In the genomic region with DNA sequence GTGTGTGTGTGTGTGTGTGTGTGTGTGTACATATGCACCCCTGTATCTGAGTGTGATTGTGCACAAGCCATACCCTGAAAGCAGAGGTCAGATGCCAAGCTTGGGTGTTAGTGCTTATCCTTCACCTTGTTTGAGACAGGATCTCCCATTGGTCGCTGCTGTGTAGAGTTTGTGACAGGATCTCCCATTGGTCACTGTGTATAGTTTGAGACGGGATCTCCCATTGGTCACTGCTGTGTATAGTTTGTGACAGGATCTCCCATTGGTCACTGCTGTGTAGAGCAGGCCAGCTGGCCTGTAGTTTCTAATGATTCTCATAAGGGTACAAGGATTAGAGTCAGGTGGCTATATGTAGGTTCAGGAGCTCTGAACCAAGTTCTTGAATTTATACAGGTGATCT, we compare ENCODE assay signal across 15 mouse cellular contexts.
A peak's percentile ranks its signal among the peaks of the same experiment; 100 is the strongest.
DNase-seq lines count a peak whose midpoint lies in the region; ATAC-seq lines count a peak whose summit lies in the region.
"Had no signal": no experiment of that assay in that cellular context is flagged by ENCODE, and none has a peak within 500 bp of the region (broad histone marks: within the 10 kb centered on the region; RNA-seq: fewer than 3 reads in every experiment).

No protein-coding gene starts in this region.

- no peaks in the 10 kb centered on the region for H3K36me3 ChIP-seq in limb, embryonic 11.5 days (ENCODE audit: control insufficient read depth, insufficient read depth, low read length)
- no peaks in the 10 kb centered on the region for H3K36me3 ChIP-seq in limb, embryonic 10.5 days
- H3K36me3 ChIP-seq in heart, embryonic 12.5 days, result no peaks in the 10 kb centered on the region
- H3K36me3 ChIP-seq: lung, embryonic 15.5 days had no signal

- no peak overlapping the region for H3K27ac ChIP-seq in limb, embryonic 11.5 days (replicated peaks; ENCODE audit: low read depth, low read length)
- H3K27ac ChIP-seq in limb, embryonic 10.5 days, result no peak overlapping the region
- no peak overlapping the region for H3K27ac ChIP-seq in heart, embryonic 12.5 days (ENCODE audit: poor library complexity, severe bottlenecking)
- H3K27ac ChIP-seq: lung, embryonic 15.5 days had no signal

- H3K4me1 ChIP-seq in limb, embryonic 11.5 days (ENCODE audit: control insufficient read depth, insufficient read depth, low read length), result no peaks in the 10 kb centered on the region
- H3K4me1 ChIP-seq in limb, embryonic 10.5 days, result no peaks in the 10 kb centered on the region
- H3K4me1 ChIP-seq in heart, embryonic 12.5 days (replicated peaks), result no peaks in the 10 kb centered on the region; the same call in 1 of the 2 replicates
- H3K4me1 ChIP-seq: lung, embryonic 15.5 days had no signal

- H3K4me3 ChIP-seq in limb, embryonic 11.5 days (ENCODE audit: low read depth, low read length), result no peak overlapping the region
- no peak overlapping the region for H3K4me3 ChIP-seq in limb, embryonic 10.5 days
- no peak overlapping the region for H3K4me3 ChIP-seq in heart, embryonic 12.5 days
- H3K4me3 ChIP-seq: lung, embryonic 15.5 days had no signal

- no peak overlapping the region for H3K9ac ChIP-seq in limb, embryonic 11.5 days (ENCODE audit: low read length)
- H3K9ac ChIP-seq in heart, embryonic 12.5 days, result no peak overlapping the region
- H3K9ac ChIP-seq: lung, embryonic 15.5 days had no signal

- H3K4me2 ChIP-seq in limb, embryonic 11.5 days (ENCODE audit: low read depth, severe bottlenecking), result no peak overlapping the region
- H3K4me2 ChIP-seq in heart, embryonic 12.5 days, result no peak overlapping the region
- H3K4me2 ChIP-seq: lung, embryonic 15.5 days had no signal

- H3K9me3 ChIP-seq in limb, embryonic 11.5 days (ENCODE audit: control insufficient read depth, low read length), result no peaks in the 10 kb centered on the region
- no peaks in the 10 kb centered on the region for H3K9me3 ChIP-seq in limb, embryonic 10.5 days (replicated peaks)
- H3K9me3 ChIP-seq in heart, embryonic 12.5 days (replicated peaks), result no peaks in the 10 kb centered on the region
- H3K9me3 ChIP-seq: lung, embryonic 15.5 days had no signal

- no peaks in the 10 kb centered on the region for H3K27me3 ChIP-seq in limb, embryonic 11.5 days (ENCODE audit: control insufficient read depth, insufficient read depth, low read length)
- no peaks in the 10 kb centered on the region for H3K27me3 ChIP-seq in limb, embryonic 10.5 days (ENCODE audit: low read depth, poor library complexity, severe bottlenecking)
- H3K27me3 ChIP-seq in heart, embryonic 12.5 days (replicated peaks), result no peaks in the 10 kb centered on the region
- H3K27me3 ChIP-seq: lung, embryonic 15.5 days had no signal

- intact Hi-C loops in left cerebral cortex, postnatal 36 days (cut with DNase I), result no loop called here

- ATAC-seq in limb, embryonic 11.5 days (ENCODE audit: insufficient number of reproducible peaks, low FRiP score, low TSS enrichment, low read depth), result no peak
- no peak for ATAC-seq in heart, embryonic 12.5 days (ENCODE audit: insufficient number of reproducible peaks, low FRiP score)

- WGBS in limb, embryonic 11.5 days, result 84% methylated on average over 2 of the region's 2 CpGs
- 81% methylated on average over 2 of the region's 2 CpGs for WGBS in limb, embryonic 10.5 days
- WGBS in heart, embryonic 12.5 days, result 72% methylated on average over 2 of the region's 2 CpGs

- peak; percentile 5 to 19 for DNase-seq in adrenal gland, adult (ENCODE audit: inconsistent age in 2 of 2, low spot score in 1 of 2)
- no peak for DNase-seq in adrenal gland, postnatal 36 days
- DNase-seq in limb, embryonic 11.5 days (ENCODE audit: low spot score), result peak; percentile 31
- DNase-seq in limb, embryonic 10.5 days (ENCODE audit: low spot score), result no peak
- DNase-seq in R1 (ENCODE audit: low read depth, low spot score), result peak; percentile 55
- peak; percentile 54 for DNase-seq in mesoderm, embryonic 11.5 days (ENCODE audit: low read depth, low spot score)
- DNase-seq in left cerebral cortex, postnatal 36 days (ENCODE audit: low spot score in 2 of 2), result no peak
- DNase-seq: cerebellum, adult 9-10 months; heart, adult 18-20 months; heart, postnatal 36 days; kidney, adult 9 months; left cerebral cortex, postnatal 4 days; spleen, adult 18-20 months had no signal

Comparison
In these comparisons a context has a peak if more than half of its experiments do, and no peak if none do; other contexts are left out.
1. DNase-seq: peak in adrenal gland, adult (2 of 2), limb, embryonic 11.5 days (single experiment), R1 (single experiment) and mesoderm, embryonic 11.5 days (single experiment); none in adrenal gland, postnatal 36 days (0 of 2), limb, embryonic 10.5 days (single experiment) and left cerebral cortex, postnatal 36 days (0 of 2).